28 mouse cellular contexts compared by ENCODE assay signal in genomic region chr9:25124048-25124447, GRCm38 (mm10). TPM values are rescaled to one million over a fixed set of nuclear protein-coding genes. Genes with fewer than 3 reads are reported as not detected.
"Had no signal": no experiment of that assay in that cellular context is flagged by ENCODE, and none has a peak within 500 bp of the region (broad histone marks: within the 10 kb centered on the region; RNA-seq: fewer than 3 reads in every experiment).

No protein-coding gene starts in this region.

- H3K9ac ChIP-seq: kidney, embryonic 15.5 days; limb, embryonic 13.5 days; liver, embryonic 12.5 days; liver, embryonic 15.5 days; lung, embryonic 15.5 days; midbrain, embryonic 12.5 days; stomach, embryonic 15.5 days had no signal

- H3K27me3 ChIP-seq: kidney, embryonic 15.5 days; limb, embryonic 13.5 days; liver, embryonic 12.5 days; liver, embryonic 15.5 days; lung, embryonic 15.5 days; midbrain, embryonic 12.5 days; stomach, embryonic 15.5 days had no signal

- H3K4me3 ChIP-seq: kidney, embryonic 15.5 days; limb, embryonic 13.5 days; liver, embryonic 12.5 days; liver, embryonic 15.5 days; lung, embryonic 15.5 days; midbrain, embryonic 12.5 days; myocyte; stomach, embryonic 15.5 days had no signal

- H3K27ac ChIP-seq: kidney, embryonic 15.5 days; limb, embryonic 13.5 days; liver, embryonic 12.5 days; liver, embryonic 15.5 days; lung, embryonic 15.5 days; midbrain, embryonic 12.5 days; stomach, embryonic 15.5 days had no signal

- DNase-seq: kidney, adult 11 months; kidney, adult 8-10 months; kidney, postnatal 10 days; kidney, postnatal 4 days; left cerebral cortex, postnatal 4 days; liver; lung, adult 18-20 months; lung, postnatal 14 days; right cerebral cortex, postnatal 14 days; right cerebral cortex, postnatal 4 days; thymus, postnatal 25 days had no signal

- H3K4me2 ChIP-seq: kidney, embryonic 15.5 days; limb, embryonic 13.5 days; liver, embryonic 12.5 days; liver, embryonic 15.5 days; lung, embryonic 15.5 days; midbrain, embryonic 12.5 days; stomach, embryonic 15.5 days had no signal

- H3K4me1 ChIP-seq: kidney, embryonic 15.5 days; limb, embryonic 13.5 days; liver, embryonic 15.5 days; lung, embryonic 15.5 days; midbrain, embryonic 12.5 days; stomach, embryonic 15.5 days had no signal

- ATAC-seq: liver, embryonic 12.5 days; midbrain, embryonic 16.5 days had no signal

- H3K9me3 ChIP-seq: kidney, embryonic 15.5 days; limb, embryonic 13.5 days; liver, embryonic 12.5 days; liver, embryonic 15.5 days; lung, embryonic 15.5 days; midbrain, embryonic 12.5 days; stomach, embryonic 15.5 days had no signal

RNA-seq across cellular contexts. Expression of gene Gm10181, which starts 34.8 kb away (rescaled TPM):
- total RNA-seq: layer of hippocampus, adult 18-20 months; layer of hippocampus, postnatal 14 days; left cerebral cortex, adult 8-10 months; left cerebral cortex, postnatal 14 days; left cerebral cortex, postnatal 4 days; monocyte, adult 5-6 weeks had no signal
- polyA plus RNA-seq: kidney, embryonic 15.5 days; limb, embryonic 13.5 days; liver, embryonic 12.5 days; liver, embryonic 15.5 days; lung, embryonic 15.5 days; midbrain, embryonic 12.5 days; midbrain, embryonic 16.5 days; myocyte; neural tube, embryonic 11.5 days; neural tube, embryonic 14.5 days; stomach, embryonic 15.5 days; thymus, postnatal 0 days had no signal
